In genomic region chr2:179442541-179443225, GRCm38 (mm10) we compare ENCODE assay signal across 8 mouse cellular contexts. TPM values are rescaled to one million over a fixed set of nuclear protein-coding genes. Genes with fewer than 3 reads are reported as not detected.
A peak's percentile ranks its signal among the peaks of the same experiment; 100 is the strongest.
DNase-seq lines count a peak whose midpoint lies in the region; ATAC-seq and TF ChIP-seq lines count a peak whose summit lies in the region.

No protein-coding gene starts in this region.

- peak; percentile 44 for ATAC-seq in granulocyte monocyte progenitor cell, adult 5-6 weeks (replicated peaks; ENCODE audit: poor library complexity, severe bottlenecking)
- peak; percentile 71 for ATAC-seq in kidney, embryonic 16.5 days (ENCODE audit: low FRiP score, low TSS enrichment)
- ATAC-seq in lung, embryonic 14.5 days (ENCODE audit: insufficient read depth): peak; percentile 68

- peak overlapping the region; percentile 70 for H3K27ac ChIP-seq in kidney, embryonic 16.5 days (ENCODE audit: low read length)
- H3K27ac ChIP-seq in lung, embryonic 14.5 days (ENCODE audit: low read depth): no peak overlapping the region

- H3K4me3 ChIP-seq in kidney, embryonic 16.5 days (ENCODE audit: low read length): peak overlapping the region; percentile 73
- peak overlapping the region; percentile 59 for H3K4me3 ChIP-seq in lung, embryonic 14.5 days (ENCODE audit: low read depth, low read length)

- H3K9ac ChIP-seq in kidney, embryonic 16.5 days (replicated peaks; ENCODE audit: low read length): peak overlapping the region; percentile 71
- H3K9ac ChIP-seq in lung, embryonic 14.5 days: peak overlapping the region; percentile 40

- peak; percentile 31 for DNase-seq in ovary, postnatal 10 days (ENCODE audit: low spot score)
- no peak for DNase-seq in ovary, postnatal 36 days (ENCODE audit: low spot score)
- peak; percentile 74 for DNase-seq in embryo, embryonic 10.5 days (ENCODE audit: low spot score)
- peak; percentile 59 for DNase-seq in lung, embryonic 14.5 days
- DNase-seq in retina, postnatal 7 days (ENCODE audit: low read depth, low spot score): peak; percentile 43
- DNase-seq in spleen, postnatal 14 days (ENCODE audit: low spot score in 2 of 2): no peak

- H3K4me1 ChIP-seq in kidney, embryonic 16.5 days (ENCODE audit: insufficient read depth, low read length): peaks cover 27% of the 10 kb centered on the region
- H3K4me1 ChIP-seq in lung, embryonic 14.5 days (ENCODE audit: insufficient read depth): 0 out of 2 replicates have a peak, but pooled peaks cover 2% of the 10 kb centered on the region

- no peak for TF ChIP-seq CTCF in lung, embryonic 14.5 days (IDR thresholded peaks at IDR 0.05; ENCODE audit: low read depth)

- H3K36me3 ChIP-seq in kidney, embryonic 16.5 days (ENCODE audit: insufficient read depth, low read length): no peaks in the 10 kb centered on the region
- no peaks in the 10 kb centered on the region for H3K36me3 ChIP-seq in lung, embryonic 14.5 days (ENCODE audit: insufficient read depth)

- WGBS in kidney, embryonic 16.5 days: under 1% methylated on average over 87 of the region's 95 CpGs
- WGBS in lung, embryonic 14.5 days: under 1% methylated on average over 76 of the region's 95 CpGs

- H3K9me3 ChIP-seq in kidney, embryonic 16.5 days (ENCODE audit: low read length): no peaks in the 10 kb centered on the region; the same call in 1 of the 2 replicates
- no peaks in the 10 kb centered on the region for H3K9me3 ChIP-seq in lung, embryonic 14.5 days (ENCODE audit: low read depth, low read length)

- H3K4me2 ChIP-seq in kidney, embryonic 16.5 days (replicated peaks; ENCODE audit: low read depth, low read length): peak overlapping the region; percentile 93
- H3K4me2 ChIP-seq in lung, embryonic 14.5 days: peak overlapping the region; percentile 95

- peaks cover 21% of the 10 kb centered on the region; the same call in 1 of the 2 replicates for H3K27me3 ChIP-seq in kidney, embryonic 16.5 days (ENCODE audit: insufficient read depth, low read length)
- H3K27me3 ChIP-seq in lung, embryonic 14.5 days (ENCODE audit: insufficient read depth, low read length): peaks cover 35% of the 10 kb centered on the region

RNA-seq across cellular contexts. Expression of gene Cdh4, which starts 0.5 kb away (rescaled TPM):
- total RNA-seq in granulocyte monocyte progenitor cell, adult 5-6 weeks (2014; fragmentation: Nextera tagmentation): not detected in 2 replicates
- total RNA-seq in granulocyte monocyte progenitor cell, adult 5-6 weeks (2017): not detected in 2 replicates
- polyA plus RNA-seq in kidney, embryonic 16.5 days (2015; fragmentation: Nextera tagmentation; extraction: Ambion mirVana): 23.0 and 25.8 TPM in 2 replicates
- 4.9 and 5.2 TPM in 2 replicates for polyA plus RNA-seq in lung, embryonic 14.5 days (2014; fragmentation: Nextera tagmentation; extraction: Ambion mirVana)

Comparison
In these comparisons a context has a peak if more than half of its experiments do, and no peak if none do; other contexts are left out.
1. DNase-seq: peak in ovary, postnatal 10 days (single experiment), embryo, embryonic 10.5 days (single experiment), lung, embryonic 14.5 days (single experiment) and retina, postnatal 7 days (single experiment); none in ovary, postnatal 36 days (single experiment) and spleen, postnatal 14 days (0 of 2).
2. Peak in every context shown above with its lines, with median percentiles within 50 percentile points of each other: ATAC-seq.